11 mouse cellular contexts compared by ENCODE assay signal in genomic region chr13:110627732-110628131, GRCm38 (mm10).
A peak's percentile ranks its signal among the peaks of the same experiment; 100 is the strongest.
DNase-seq lines count a peak whose midpoint lies in the region; ATAC-seq and TF ChIP-seq lines count a peak whose summit lies in the region.
"Had no signal": no experiment of that assay in that cellular context is flagged by ENCODE, and none has a peak within 500 bp of the region (broad histone marks: within the 10 kb centered on the region; RNA-seq: fewer than 3 reads in every experiment).

No protein-coding gene starts in this region.

- 27% methylated on average over 9 of the region's 9 CpGs for WGBS in hindbrain, postnatal 0 days
- WGBS in hindbrain, embryonic 10.5 days, result 70% methylated on average over 9 of the region's 9 CpGs
- WGBS in forebrain, embryonic 12.5 days, result 57% methylated on average over 9 of the region's 9 CpGs
- WGBS in midbrain, embryonic 16.5 days, result 40% methylated on average over 9 of the region's 9 CpGs
- 68% methylated on average over 9 of the region's 9 CpGs for WGBS in heart, embryonic 11.5 days (ENCODE audit: insufficient replicate concordance)

- H3K4me3 ChIP-seq in hindbrain, postnatal 0 days (ENCODE audit: low read length), result no peak overlapping the region
- no peak overlapping the region for H3K4me3 ChIP-seq in hindbrain, embryonic 10.5 days
- no peak overlapping the region for H3K4me3 ChIP-seq in forebrain, embryonic 12.5 days (replicated peaks)
- no peak overlapping the region for H3K4me3 ChIP-seq in midbrain, embryonic 16.5 days (ENCODE audit: low read depth, low read length)
- H3K4me3 ChIP-seq in heart, embryonic 11.5 days (ENCODE audit: low read depth, low read length), result no peak overlapping the region
- H3K4me3 ChIP-seq: erythroblast, embryonic 14.5 days had no signal

- no peak overlapping the region for H3K4me2 ChIP-seq in hindbrain, postnatal 0 days (ENCODE audit: low read depth, low read length)
- no peak overlapping the region for H3K4me2 ChIP-seq in forebrain, embryonic 12.5 days
- H3K4me2 ChIP-seq in midbrain, embryonic 16.5 days (ENCODE audit: low read length), result no peak overlapping the region; the same call in 1 of the 2 replicates
- H3K4me2 ChIP-seq in heart, embryonic 11.5 days, result no peak overlapping the region

- no peak for DNase-seq in hindbrain, postnatal 0 days (ENCODE audit: low spot score)
- DNase-seq in hindbrain, embryonic 10.5 days (ENCODE audit: low spot score), result no peak
- DNase-seq in layer of hippocampus, adult 8-10 months (ENCODE audit: low spot score in 2 of 2), result peak; percentile 74 to 83
- DNase-seq in thymus, postnatal 10 days (ENCODE audit: low spot score in 2 of 2), result no peak
- DNase-seq: cerebellum, adult 18-20 months had no signal

- no peaks in the 10 kb centered on the region for H3K9me3 ChIP-seq in hindbrain, postnatal 0 days (ENCODE audit: low read length)
- H3K9me3 ChIP-seq in hindbrain, embryonic 10.5 days, result no peaks in the 10 kb centered on the region
- no peaks in the 10 kb centered on the region for H3K9me3 ChIP-seq in forebrain, embryonic 12.5 days
- no peaks in the 10 kb centered on the region for H3K9me3 ChIP-seq in midbrain, embryonic 16.5 days (replicated peaks; ENCODE audit: control insufficient read depth, low read length, poor library complexity, severe bottlenecking)
- H3K9me3 ChIP-seq in heart, embryonic 11.5 days (replicated peaks; ENCODE audit: control insufficient read depth, low read length), result no peaks in the 10 kb centered on the region

- H3K9ac ChIP-seq in hindbrain, postnatal 0 days (replicated peaks; ENCODE audit: low read length), result no peak overlapping the region
- H3K9ac ChIP-seq in forebrain, embryonic 12.5 days, result no peak overlapping the region
- H3K9ac ChIP-seq in midbrain, embryonic 16.5 days (ENCODE audit: low read depth, low read length), result no peak overlapping the region
- no peak overlapping the region for H3K9ac ChIP-seq in heart, embryonic 11.5 days (ENCODE audit: low read depth, low read length)

- no peaks in the 10 kb centered on the region for H3K36me3 ChIP-seq in hindbrain, postnatal 0 days (ENCODE audit: insufficient read depth, low read length)
- H3K36me3 ChIP-seq in hindbrain, embryonic 10.5 days, result no peaks in the 10 kb centered on the region
- H3K36me3 ChIP-seq in forebrain, embryonic 12.5 days (replicated peaks), result no peaks in the 10 kb centered on the region
- no peaks in the 10 kb centered on the region for H3K36me3 ChIP-seq in midbrain, embryonic 16.5 days (ENCODE audit: control insufficient read depth, insufficient read depth, low read length)
- H3K36me3 ChIP-seq in heart, embryonic 11.5 days (ENCODE audit: control insufficient read depth, insufficient read depth, low read length), result no peaks in the 10 kb centered on the region

- no peak for TF ChIP-seq CTCF in hindbrain, postnatal 0 days (IDR thresholded peaks at IDR 0.05; ENCODE audit: low read depth)

- no peaks in the 10 kb centered on the region for H3K27me3 ChIP-seq in hindbrain, postnatal 0 days (ENCODE audit: insufficient read depth, low read length)
- no peaks in the 10 kb centered on the region for H3K27me3 ChIP-seq in hindbrain, embryonic 10.5 days (ENCODE audit: insufficient read depth, poor library complexity, severe bottlenecking)
- no peaks in the 10 kb centered on the region for H3K27me3 ChIP-seq in forebrain, embryonic 12.5 days
- no peaks in the 10 kb centered on the region for H3K27me3 ChIP-seq in midbrain, embryonic 16.5 days (ENCODE audit: control insufficient read depth, insufficient read depth, low read depth, low read length)
- H3K27me3 ChIP-seq in heart, embryonic 11.5 days (ENCODE audit: control insufficient read depth, insufficient read depth, low read length), result no peaks in the 10 kb centered on the region

- no peak for ATAC-seq in hindbrain, postnatal 0 days
- peak; percentile 63; the same call in 1 of the 2 replicates for ATAC-seq in forebrain, embryonic 12.5 days (ENCODE audit: low FRiP score)
- ATAC-seq in midbrain, embryonic 16.5 days, result peak; percentile 48
- no peak for ATAC-seq in heart, embryonic 11.5 days (replicated peaks; ENCODE audit: insufficient number of reproducible peaks, low FRiP score, low TSS enrichment)
- no peak for ATAC-seq in cerebellum, adult (ENCODE audit: insufficient number of reproducible peaks, low FRiP score, low TSS enrichment)
- ATAC-seq: activated CD4-positive, CD25-positive, alpha-beta regulatory T cell, adult 4 months had no signal

- H3K27ac ChIP-seq in hindbrain, postnatal 0 days, result 0 out of 2 replicates have a peak overlapping the region, but pooled peaks have one; percentile 3
- H3K27ac ChIP-seq in hindbrain, embryonic 10.5 days, result no peak overlapping the region
- no peak overlapping the region for H3K27ac ChIP-seq in forebrain, embryonic 12.5 days
- H3K27ac ChIP-seq in midbrain, embryonic 16.5 days (ENCODE audit: low read length), result peak overlapping the region; percentile 42
- H3K27ac ChIP-seq in heart, embryonic 11.5 days (ENCODE audit: low read depth, low read length), result no peak overlapping the region

- H3K4me1 ChIP-seq in hindbrain, postnatal 0 days (ENCODE audit: insufficient read depth, low read length), result no peaks in the 10 kb centered on the region
- peaks cover 11% of the 10 kb centered on the region; the same call in 1 of the 2 replicates for H3K4me1 ChIP-seq in hindbrain, embryonic 10.5 days (replicated peaks)
- peaks cover 12% of the 10 kb centered on the region for H3K4me1 ChIP-seq in forebrain, embryonic 12.5 days
- H3K4me1 ChIP-seq in midbrain, embryonic 16.5 days (ENCODE audit: control insufficient read depth, insufficient read depth, low read length), result peaks cover 8% of the 10 kb centered on the region
- H3K4me1 ChIP-seq in heart, embryonic 11.5 days (ENCODE audit: control insufficient read depth, insufficient read depth, low read length), result peaks cover 9% of the 10 kb centered on the region

Comparison
In these comparisons a context has a peak if more than half of its experiments do, and no peak if none do; other contexts are left out.
1. H3K27ac ChIP-seq: peak in hindbrain, postnatal 0 days (single experiment) and midbrain, embryonic 16.5 days (single experiment); none in hindbrain, embryonic 10.5 days (single experiment), forebrain, embryonic 12.5 days (single experiment) and heart, embryonic 11.5 days (single experiment).
2. ATAC-seq: peak in forebrain, embryonic 12.5 days (single experiment) and midbrain, embryonic 16.5 days (single experiment); none in hindbrain, postnatal 0 days (single experiment), heart, embryonic 11.5 days (single experiment) and cerebellum, adult (single experiment).
3. DNase-seq: peak in layer of hippocampus, adult 8-10 months (2 of 2); none in hindbrain, postnatal 0 days (single experiment), hindbrain, embryonic 10.5 days (single experiment) and thymus, postnatal 10 days (0 of 2).